Mouse (Mus musculus) CH12.LX (cell line): Measurements from ENCODE around the gene Ccl26. TPM values are rescaled to one million over a fixed set of nuclear protein-coding genes. Genes with fewer than 3 reads are reported as not detected.

Source experiments
- DNase-seq: peaks from one replicate; pipeline ENCODE4 v3.0.0-alpha.2; 2013; ENCODE audit errors: extremely low read depth
- H3K27ac ChIP-seq: 2 replicates; pipeline ENCODE4 v1.5.1; 2012; ENCODE audit warnings: low read depth, mild to moderate bottlenecking, control low read depth, moderate library complexity; ENCODE audit not compliant: insufficient read depth
- H3K27me3 ChIP-seq: replicated peaks from 2 replicates; pipeline ENCODE3; 2012; ENCODE audit warnings: inconsistent platforms
- H3K36me3 ChIP-seq, 2 experiments: replicated peaks in 1 of 2; 2 replicates each; pipeline versions ENCODE3 to v1.6.1; 2012; ENCODE audit warnings: inconsistent platforms in 1 of 2, low read length in 1 of 2, mild to moderate bottlenecking in 1 of 2, mixed read lengths in 1 of 2, moderate library complexity in 1 of 2; ENCODE audit not compliant: control insufficient read depth in 1 of 2, insufficient read depth in 1 of 2
- H3K4me1 ChIP-seq, 2 experiments: 2 replicates each; pipeline ENCODE4 v1.6.1; 2012; ENCODE audit warnings: inconsistent platforms in 1 of 2, moderate library complexity in 1 of 2; ENCODE audit not compliant: insufficient read depth in 2 of 2, control insufficient read depth in 1 of 2
- H3K4me2 ChIP-seq: 2 replicates; pipeline ENCODE4 v1.6.1; 2012; ENCODE audit warnings: low read depth, mild to moderate bottlenecking, control low read depth; ENCODE audit not compliant: poor library complexity, insufficient read depth, severe bottlenecking
- H3K4me3 ChIP-seq, 3 experiments: fragments of 150-350 bp in 1 of 3; sonication (generic) in 1 of 3; replicated peaks in 1 of 3; 2 replicates each; pipeline versions ENCODE3 to v1.5.1; 2011 to 2012; ENCODE audit warnings: low read depth in 2 of 3, low read length in 2 of 3, mild to moderate bottlenecking in 2 of 3, moderate library complexity in 2 of 3, control low read depth in 1 of 3, improper control_type of control experiment in 1 of 3, inconsistent platforms in 1 of 3, mixed read lengths in 1 of 3; ENCODE audit not compliant: poor library complexity in 1 of 3
- H3K79me2 ChIP-seq: replicated peaks from 2 replicates; pipeline ENCODE4 v1.6.1; 2012; ENCODE audit warnings: mild to moderate bottlenecking, moderate library complexity; ENCODE audit not compliant: control insufficient read depth, poor library complexity, insufficient read depth, severe bottlenecking; ENCODE audit errors: extremely low read depth
- H3K9ac ChIP-seq: 2 replicates; pipeline ENCODE4 v1.6.1; 2012; ENCODE audit warnings: low read depth, mild to moderate bottlenecking, control low read depth, moderate library complexity; ENCODE audit not compliant: insufficient read depth
- H3K9me3 ChIP-seq: replicated peaks from 2 replicates; pipeline ENCODE3; 2012; ENCODE audit warnings: low read length, inconsistent platforms, mixed read lengths
- BHLHE40 ChIP-seq: IDR thresholded peaks from 2 replicates; pipeline ENCODE4 v1.6.1; 2011; ENCODE audit warnings: mild to moderate bottlenecking, low read depth, low read length, improper control_type of control experiment
- ELF1 ChIP-seq: IDR thresholded peaks from 2 replicates; pipeline ENCODE4 v1.6.1; 2014; ENCODE audit warnings: low read depth, mild to moderate bottlenecking, inconsistent platforms, low read length, improper control_type of control experiment
- EP300 ChIP-seq: IDR thresholded peaks from 2 replicates; pipeline ENCODE4 v1.6.1; 2011; ENCODE audit warnings: low read length, improper control_type of control experiment
- ETS1 ChIP-seq: conservative IDR thresholded peaks from 2 replicates; pipeline ENCODE4 v1.6.1; 2012; ENCODE audit warnings: low read depth, mild to moderate bottlenecking, inconsistent platforms, low read length, improper control_type of control experiment, moderate library complexity
- GABPA ChIP-seq: IDR thresholded peaks from 2 replicates; pipeline ENCODE4 v1.6.1; 2012; ENCODE audit warnings: low read depth, low read length, improper control_type of control experiment, inconsistent platforms; ENCODE audit not compliant: insufficient replicate concordance
- HCFC1 ChIP-seq: IDR thresholded peaks from 2 replicates; pipeline ENCODE4 v1.6.1; 2012; ENCODE audit warnings: low read depth, mild to moderate bottlenecking, inconsistent platforms, low read length, improper control_type of control experiment
- IRF4 ChIP-seq: IDR thresholded peaks from 2 replicates; pipeline ENCODE4 v1.6.1; 2014; ENCODE audit warnings: low read depth, mild to moderate bottlenecking, inconsistent platforms, low read length, improper control_type of control experiment
- JUN ChIP-seq: IDR thresholded peaks from 2 replicates; pipeline ENCODE4 v1.6.1; 2011; ENCODE audit warnings: low read depth, mild to moderate bottlenecking, low read length, improper control_type of control experiment, moderate library complexity; ENCODE audit not compliant: insufficient read depth
- JUND ChIP-seq: conservative IDR thresholded peaks from 2 replicates; pipeline ENCODE4 v1.6.1; 2011; ENCODE audit warnings: low read depth, low read length, improper control_type of control experiment
- MAFK ChIP-seq: IDR thresholded peaks from 2 replicates; pipeline ENCODE4 v1.6.1; 2011; ENCODE audit warnings: low read length, improper control_type of control experiment; ENCODE audit not compliant: insufficient replicate concordance
- MAX ChIP-seq: IDR thresholded peaks from 2 replicates; pipeline ENCODE4 v1.6.1; 2011; ENCODE audit warnings: low read length, improper control_type of control experiment
- MYC ChIP-seq: IDR thresholded peaks from 2 replicates; pipeline ENCODE4 v1.6.1; 2011; ENCODE audit warnings: low read depth, mild to moderate bottlenecking, improper control_type of control experiment, low read length
- PAX5 ChIP-seq: IDR thresholded peaks from 2 replicates; pipeline ENCODE4 v1.6.1; 2012; ENCODE audit warnings: low read length, inconsistent platforms, mixed read lengths
- POLR2AphosphoS2 ChIP-seq: IDR thresholded peaks from 2 replicates; pipeline ENCODE4 v1.6.1; 2011; ENCODE audit warnings: low read depth, low read length, improper control_type of control experiment
- RAD21 ChIP-seq: IDR thresholded peaks from 2 replicates; pipeline ENCODE4 v1.6.1; 2011; ENCODE audit warnings: low read depth, mild to moderate bottlenecking, low read length, improper control_type of control experiment, moderate library complexity
- RCOR1 ChIP-seq: conservative IDR thresholded peaks from 2 replicates; pipeline ENCODE4 v1.6.1; 2012; ENCODE audit warnings: low read depth, mild to moderate bottlenecking, inconsistent platforms, low read length, improper control_type of control experiment
- SIN3A ChIP-seq: IDR thresholded peaks from 2 replicates; pipeline ENCODE4 v1.6.1; 2012; ENCODE audit warnings: low read length, improper control_type of control experiment, inconsistent platforms
- TBP ChIP-seq: conservative IDR thresholded peaks from 2 replicates; pipeline ENCODE4 v1.6.1; 2011; ENCODE audit warnings: low read depth, low read length, improper control_type of control experiment
- TCF12 ChIP-seq: IDR thresholded peaks from 2 replicates; pipeline ENCODE4 v1.6.1; 2014; ENCODE audit warnings: low read depth, mild to moderate bottlenecking, inconsistent platforms, low read length, improper control_type of control experiment
- USF2 ChIP-seq: conservative IDR thresholded peaks from 2 replicates; pipeline ENCODE4 v1.6.1; 2011; ENCODE audit warnings: low read depth, low read length, improper control_type of control experiment
- ZC3H11A ChIP-seq: IDR thresholded peaks from 2 replicates; pipeline ENCODE4 v1.6.1; 2012; ENCODE audit warnings: low read depth, mild to moderate bottlenecking, inconsistent platforms, low read length, improper control_type of control experiment
- ZMIZ1 ChIP-seq: IDR thresholded peaks from 2 replicates; pipeline ENCODE4 v1.6.1; 2012; ENCODE audit warnings: low read depth, mild to moderate bottlenecking, inconsistent platforms, low read length, improper control_type of control experiment
- ZNF384 ChIP-seq: IDR thresholded peaks from 2 replicates; pipeline ENCODE4 v1.6.1; 2012; ENCODE audit warnings: low read depth, low read length, improper control_type of control experiment, inconsistent platforms
- dilution Hi-C: fragments of 300-500 bp; cut with MboI; formaldehyde crosslinking; loops from 2 replicates; pipeline ENCODE4 v1.14.3; 2020; ENCODE audit warnings: low sequenced_read_pairs; ENCODE audit not compliant: extremely low pct_unique_long_range_greater_than_20kb, extremely low pct_ligation_motif_present
- in situ Hi-C: fragments of 300-500 bp; cut with MboI; formaldehyde crosslinking; loops from 3 replicates; pipeline ENCODE4 v1.14.3; 2019; ENCODE audit warnings: low sequenced_read_pairs, low pct_ligation_motif_present, low pct_unique_long_range_greater_than_20kb, mixed read lengths
- polyA plus RNA-seq: library from polyadenylated mRNA; unstranded; fragments of >175 nt; gene quantifications from 2 replicates; pipeline ENCODE4 v1.2.1, GENCODE M21; 2012; ENCODE audit warnings: low read depth; ENCODE audit not compliant: insufficient read length
- total RNA-seq, 2 experiments: library from RNA; depleted of rRNA; stranded (reverse); fragments of 300-350 nt in 1 of 2; fragments of >200 nt in 1 of 2; gene quantifications; 2 replicates each; pipeline ENCODE4 v1.2.3; 2012 to 2014

Ccl26 gene
- total and polyA plus RNA-seq, 3 experiments: not detected

- H3K4me3 ChIP-seq: no peak overlapping the region
- dilution Hi-C loops: no loop called here
Measured at GRCm38 (mm10) chr5:135585691-135586090, 22.3 kb upstream of the Ccl26 start.

GRCm38 (mm10) chr5:135582330-135582729 lies 19.0 kb upstream of the Ccl26 start:
- H3K4me3 ChIP-seq: no peak overlapping the region
- in situ Hi-C loops: no loop called here
- DNase-seq: no peak
- peaks cover 13% of the 10 kb centered on the region for H3K9me3 ChIP-seq
- no peak overlapping the region for H3K27ac ChIP-seq
- no peak overlapping the region for H3K9ac ChIP-seq
- no peaks in the 10 kb centered on the region for H3K36me3 ChIP-seq
- no peak overlapping the region for H3K4me2 ChIP-seq
- peaks cover 2 to 6% of the 10 kb centered on the region in 2 experiments for H3K4me1 ChIP-seq
- TF ChIP-seq HCFC1 (no peak), EP300 (peak; percentile 85), RCOR1 (peak; percentile 58; the same call in 1 of the 2 replicates), ETS1 (peak; percentile 58), ELF1 (no peak), JUN (peak; percentile 66), MAX (no peak), USF2 (no peak), IRF4 (peak; percentile 72), BHLHE40 (no peak), MAFK (0 out of 2 replicates have a peak, but pooled peaks have one; percentile 25), GABPA (no peak), JUND (peak; percentile 89)
- H3K27me3 ChIP-seq: no peaks in the 10 kb centered on the region
- dilution Hi-C loops: no loop called here
- H3K79me2 ChIP-seq: no peaks in the 10 kb centered on the region

More at GRCm38 (mm10) chr5:135585691-135586090, 22.3 kb upstream of the Ccl26 start:
- H3K79me2 ChIP-seq: no peaks in the 10 kb centered on the region
- H3K9me3 ChIP-seq: peaks cover 9% of the 10 kb centered on the region
- no peak overlapping the region for H3K27ac ChIP-seq
- H3K27me3 ChIP-seq: no peaks in the 10 kb centered on the region
- in situ Hi-C loops: no loop called here
- H3K4me1 ChIP-seq: peaks cover 2 to 6% of the 10 kb centered on the region in 2 experiments
- no peak overlapping the region for H3K4me2 ChIP-seq
- no peaks in the 10 kb centered on the region for H3K36me3 ChIP-seq
- H3K9ac ChIP-seq: no peak overlapping the region
- TF ChIP-seq HCFC1 (no peak), ETS1 (no peak), MAX (no peak), BHLHE40 (no peak), MYC (no peak), TCF12 (no peak), ZC3H11A (no peak), ZNF384 (no peak), GABPA (no peak), ZMIZ1 (no peak), PAX5 (no peak), JUN (no peak), TBP (no peak), SIN3A (no peak), RAD21 (no peak), POLR2AphosphoS2 (no peak)
- DNase-seq: no peak
